Mouse (Mus musculus): ENCODE data around the gene Fyb. TPM values are rescaled to one million over a fixed set of nuclear protein-coding genes. Genes with fewer than 3 reads are reported as not detected.

Gene Fyb
- polyA plus RNA-seq, 2 experiments = 8.3 to 19.5 TPM

GRCm38 (mm10) chr15:6554742-6555141 lies 32.1 kb downstream of the Fyb start:
- DNase-seq (ENCODE audit: low read depth in 3 of 3, low spot score in 3 of 3) = peak in 1 of 3 experiments; percentile 46
- H3K4me1 ChIP-seq (replicated peaks; ENCODE audit: control insufficient read depth in 2 of 2, insufficient read depth in 2 of 2, low read length in 1 of 2) = peaks cover 4 to 33% of the 10 kb centered on the region in 2 experiments; a peak in 3 of 4 replicates
- WGBS (ENCODE audit: insufficient replicate concordance) = 10% methylated on average over 4 of the region's 4 CpGs

GRCm38 (mm10) chr15:6555536-6555935 lies 32.9 kb downstream of the Fyb start:
- Histone ChIP-seq H3K4me2 (ENCODE audit: low read depth) (no peak overlapping the region), H3K9ac (replicated peaks) (no peak overlapping the region), H3K4me1 (replicated peaks; ENCODE audit: control insufficient read depth in 2 of 2, insufficient read depth in 2 of 2, low read length in 1 of 2) (peaks cover 4 to 33% of the 10 kb centered on the region in 2 experiments; a peak in 3 of 4 replicates), H3K27ac (no peak overlapping the region), H3K36me3 (replicated peaks; ENCODE audit: control insufficient read depth, insufficient read depth, low read depth) (no peaks in the 10 kb centered on the region), H3K9me3 (ENCODE audit: control insufficient read depth, low read length) (no peaks in the 10 kb centered on the region), H3K27me3 (ENCODE audit: control insufficient read depth, insufficient read depth, low read length) (no peaks in the 10 kb centered on the region), H3K4me3 (ENCODE audit: insufficient read depth in 1 of 2, low read depth in 2 of 2, low read length in 2 of 2) (no peak overlapping the region)
- DNase-seq (ENCODE audit: low read depth in 3 of 3, low spot score in 3 of 3) = no peak
- WGBS (ENCODE audit: insufficient replicate concordance) = 21% methylated on average over 2 of the region's 2 CpGs
- no peak for ATAC-seq (ENCODE audit: insufficient read depth)
- TF ChIP-seq EP300 (IDR thresholded peaks at IDR 0.05; ENCODE audit: low read depth) (no peak), CTCF (IDR thresholded peaks at IDR 0.05; ENCODE audit: low read depth) (no peak)

More at GRCm38 (mm10) chr15:6554742-6555141, 32.1 kb downstream of the Fyb start:
- no peak overlapping the region for H3K9ac ChIP-seq (replicated peaks)
- ATAC-seq (ENCODE audit: insufficient read depth) = peak; percentile 66; the same call in 1 of the 2 replicates
- no peaks in the 10 kb centered on the region for H3K36me3 ChIP-seq (replicated peaks; ENCODE audit: control insufficient read depth, insufficient read depth, low read depth)
- TF ChIP-seq CTCF (IDR thresholded peaks at IDR 0.05; ENCODE audit: low read depth) (no peak), EP300 (IDR thresholded peaks at IDR 0.05; ENCODE audit: low read depth) (no peak)
- no peak overlapping the region for H3K27ac ChIP-seq
- no peak overlapping the region for H3K4me2 ChIP-seq (ENCODE audit: low read depth)
- no peak overlapping the region for H3K4me3 ChIP-seq (ENCODE audit: insufficient read depth in 1 of 2, low read depth in 2 of 2, low read length in 2 of 2)
- no peaks in the 10 kb centered on the region for H3K27me3 ChIP-seq (ENCODE audit: control insufficient read depth, insufficient read depth, low read length)
- H3K9me3 ChIP-seq (ENCODE audit: control insufficient read depth, low read length) = no peaks in the 10 kb centered on the region

- ATAC-seq (ENCODE audit: insufficient read depth) (no peak), DNase-seq (ENCODE audit: low read depth in 3 of 3, low spot score in 3 of 3) (no peak)
- H3K27ac ChIP-seq = no peak overlapping the region
- H3K4me1 ChIP-seq (replicated peaks; ENCODE audit: control insufficient read depth in 2 of 2, insufficient read depth in 2 of 2, low read length in 1 of 2) = peaks cover 4 to 33% of the 10 kb centered on the region in 2 experiments; a peak in 3 of 4 replicates
- TF ChIP-seq CTCF (IDR thresholded peaks at IDR 0.05; ENCODE audit: low read depth) (no peak), EP300 (IDR thresholded peaks at IDR 0.05; ENCODE audit: low read depth) (no peak)
- WGBS (ENCODE audit: insufficient replicate concordance) = 57% methylated on average over 4 of the region's 4 CpGs
- no peaks in the 10 kb centered on the region for H3K36me3 ChIP-seq (replicated peaks; ENCODE audit: control insufficient read depth, insufficient read depth, low read depth)
- H3K4me3 ChIP-seq (ENCODE audit: insufficient read depth in 1 of 2, low read depth in 2 of 2, low read length in 2 of 2) = no peak overlapping the region
- H3K4me2 ChIP-seq (ENCODE audit: low read depth) = no peak overlapping the region
- no peaks in the 10 kb centered on the region for H3K27me3 ChIP-seq (ENCODE audit: control insufficient read depth, insufficient read depth, low read length)
- H3K9ac ChIP-seq (replicated peaks) = no peak overlapping the region
- no peaks in the 10 kb centered on the region for H3K9me3 ChIP-seq (ENCODE audit: control insufficient read depth, low read length)
Observed at GRCm38 (mm10) chr15:6556272-6556671, 33.6 kb downstream of the Fyb start.

GRCm38 (mm10) chr15:6556911-6557310 lies 34.3 kb downstream of the Fyb start:
- H3K27me3 ChIP-seq (ENCODE audit: control insufficient read depth, insufficient read depth, low read length) = no peaks in the 10 kb centered on the region
- TF ChIP-seq EP300 (IDR thresholded peaks at IDR 0.05; ENCODE audit: low read depth) (no peak), CTCF (IDR thresholded peaks at IDR 0.05; ENCODE audit: low read depth) (no peak)
- peaks cover 4 to 31% of the 10 kb centered on the region in 2 experiments; a peak in 3 of 4 replicates for H3K4me1 ChIP-seq (replicated peaks; ENCODE audit: control insufficient read depth in 2 of 2, insufficient read depth in 2 of 2, low read length in 1 of 2)
- ATAC-seq (ENCODE audit: insufficient read depth) (no peak), DNase-seq (ENCODE audit: low read depth in 3 of 3, low spot score in 3 of 3) (no peak)
- H3K4me2 ChIP-seq (ENCODE audit: low read depth) = no peak overlapping the region
- 59% methylated on average over 6 of the region's 6 CpGs for WGBS (ENCODE audit: insufficient replicate concordance)
- no peaks in the 10 kb centered on the region for H3K36me3 ChIP-seq (replicated peaks; ENCODE audit: control insufficient read depth, insufficient read depth, low read depth)
- H3K9me3 ChIP-seq (ENCODE audit: control insufficient read depth, low read length) = no peaks in the 10 kb centered on the region
- no peak overlapping the region for H3K4me3 ChIP-seq (ENCODE audit: insufficient read depth in 1 of 2, low read depth in 2 of 2, low read length in 2 of 2)
- no peak overlapping the region for H3K27ac ChIP-seq
- H3K9ac ChIP-seq (replicated peaks) = no peak overlapping the region

- TF ChIP-seq CTCF (IDR thresholded peaks at IDR 0.05; ENCODE audit: low read depth) = no peak
- TF ChIP-seq EP300 (IDR thresholded peaks at IDR 0.05; ENCODE audit: low read depth) = peak; percentile 40; the same call in 1 of the 2 replicates
- H3K4me2 ChIP-seq (ENCODE audit: low read depth) = no peak overlapping the region
- no peak for DNase-seq (ENCODE audit: low read depth in 3 of 3, low spot score in 3 of 3)
- no peaks in the 10 kb centered on the region for H3K9me3 ChIP-seq (ENCODE audit: control insufficient read depth, low read length)
- no peak for ATAC-seq (ENCODE audit: insufficient read depth)
- H3K27me3 ChIP-seq (ENCODE audit: control insufficient read depth, insufficient read depth, low read length) = no peaks in the 10 kb centered on the region
- H3K27ac ChIP-seq = no peak overlapping the region
- WGBS (ENCODE audit: insufficient replicate concordance) = 52% methylated on average over 4 of the region's 4 CpGs
- H3K4me3 ChIP-seq (ENCODE audit: insufficient read depth in 1 of 2, low read depth in 2 of 2, low read length in 2 of 2) = no peak overlapping the region
- H3K36me3 ChIP-seq (replicated peaks; ENCODE audit: control insufficient read depth, insufficient read depth, low read depth) = no peaks in the 10 kb centered on the region
- no peak overlapping the region for H3K9ac ChIP-seq (replicated peaks)
- H3K4me1 ChIP-seq (replicated peaks; ENCODE audit: control insufficient read depth in 2 of 2, insufficient read depth in 2 of 2, low read length in 1 of 2) = peaks cover 0 to 26% of the 10 kb centered on the region in 2 experiments; a peak in 3 of 4 replicates
Observed at GRCm38 (mm10) chr15:6557552-6557951, 34.9 kb downstream of the Fyb start.

All from liver, embryonic 14.5 days (tissue).